Mouse (Mus musculus) midbrain, postnatal 0 days (tissue): ENCODE measurements around the gene Adgre4. TPM values are rescaled to one million over a fixed set of nuclear protein-coding genes. Genes with fewer than 3 reads are reported as not detected.

Experiments used
- ATAC-seq: fragments of 200-750 bp; cut with Nextera tagmentation; 2 replicates; pipeline ENCODE4 v1.8.0; 2017; ENCODE audit warnings: moderate number of reproducible peaks, mild to moderate bottlenecking, moderate TSS enrichment, moderate library complexity; ENCODE audit not compliant: low FRiP score
- DNase-seq: peaks from one replicate; pipeline ENCODE4 v3.0.0-alpha.2; 2015; ENCODE audit warnings: low spot score
- H3K27ac ChIP-seq: fragments of 300-500 bp; sonication (generic); 2 replicates; pipeline ENCODE4 v1.5.1; 2014; ENCODE audit warnings: low read depth, mild to moderate bottlenecking, low read length, mixed read lengths
- H3K27me3 ChIP-seq: fragments of 300-500 bp; sonication (generic); 2 replicates; pipeline ENCODE4 v1.6.1; 2014; ENCODE audit warnings: low read length, control low read depth, mixed read lengths; ENCODE audit not compliant: insufficient read depth
- H3K36me3 ChIP-seq: fragments of 300-500 bp; sonication (generic); 2 replicates; pipeline ENCODE4 v1.6.1; 2014; ENCODE audit warnings: low read length, control low read depth, mixed read lengths; ENCODE audit not compliant: insufficient read depth
- H3K4me1 ChIP-seq: fragments of 300-500 bp; sonication (generic); 2 replicates; pipeline ENCODE4 v1.6.1; 2014; ENCODE audit warnings: mild to moderate bottlenecking, control low read depth, antibody characterized with exemption, low read length, mixed read lengths; ENCODE audit not compliant: insufficient read depth
- H3K4me2 ChIP-seq: fragments of 300-500 bp; sonication (generic); 2 replicates; pipeline ENCODE4 v1.6.1; 2014; ENCODE audit warnings: low read depth, mild to moderate bottlenecking, low read length, mixed read lengths; ENCODE audit not compliant: poor library complexity, severe bottlenecking
- H3K4me3 ChIP-seq: fragments of 300-500 bp; sonication (generic); 2 replicates; pipeline ENCODE4 v1.5.1; 2014; ENCODE audit warnings: low read depth, mild to moderate bottlenecking, low read length, moderate library complexity
- H3K9ac ChIP-seq: fragments of 300-500 bp; sonication (generic); replicated peaks from 2 replicates; pipeline ENCODE4 v1.6.1; 2014; ENCODE audit warnings: mild to moderate bottlenecking, low read length, moderate library complexity, mixed read lengths; ENCODE audit not compliant: poor library complexity, severe bottlenecking
- H3K9me3 ChIP-seq: fragments of 300-500 bp; sonication (generic); 2 replicates; pipeline ENCODE4 v1.6.1; 2016; ENCODE audit warnings: low read length, control low read depth
- CTCF ChIP-seq: IDR thresholded peaks from 2 replicates; pipeline ENCODE4 v1.5.1; 2016; ENCODE audit warnings: antibody characterized with exemption, mild to moderate bottlenecking
- WGBS: fragments of 180-500 bp; shearing (Covaris S2); extraction: QIAGEN DNeasy Blood & Tissue Kit; methylation state at CpG from one replicate; pipeline ENCODE4 v1.1.7; 2014; 5-methylcytosine and 5-hydroxymethylcytosine counted together
- polyA plus RNA-seq: library from polyadenylated mRNA; unstranded; fragments of >200 nt; fragmentation: Nextera tagmentation; extraction: Ambion mirVana; gene quantifications from 2 replicates; pipeline ENCODE4 v1.2.1, GENCODE M21; 2015
- total RNA-seq: library from RNA; depleted of rRNA; stranded (reverse); fragments of >200 nt; gene quantifications from 2 replicates; pipeline ENCODE4 v1.2.3, GENCODE M21; 2014; rRNA removed

Gene Adgre4
- total and polyA plus RNA-seq, 2 experiments from 2014 or later: 0.10 to 0.11 TPM

DNA sequence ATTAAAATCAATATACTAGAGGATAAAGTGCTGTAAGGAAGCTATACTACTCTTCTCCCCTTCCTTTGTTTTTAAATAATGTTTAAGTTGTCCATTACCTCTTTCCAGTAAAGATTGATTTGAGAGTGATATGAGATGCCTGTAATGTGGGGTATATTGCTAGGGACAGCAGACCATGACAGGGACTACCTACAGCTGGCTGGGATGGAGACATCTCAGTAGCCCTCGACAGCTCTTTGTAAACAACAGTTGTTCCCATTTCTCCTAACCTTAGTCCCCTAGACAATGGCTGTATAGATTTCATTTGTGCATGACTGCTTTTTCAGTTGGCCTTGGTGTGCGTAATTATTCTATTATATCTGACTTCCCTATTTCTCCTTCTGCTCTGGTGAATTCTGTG lies 153.3 kb downstream of the Adgre4 start:
- Histone ChIP-seq H3K27me3 (no peaks in the 10 kb centered on the region), H3K9me3 (peaks cover 4% of the 10 kb centered on the region), H3K27ac (no peak overlapping the region), H3K4me2 (no peak overlapping the region), H3K4me1 (no peaks in the 10 kb centered on the region), H3K36me3 (no peaks in the 10 kb centered on the region), H3K9ac (no peak overlapping the region), H3K4me3 (no peak overlapping the region)
- WGBS: 61% methylated on average over 2 of the region's 2 CpGs
- DNase-seq: no peak
- no peak for TF ChIP-seq CTCF
- no peak for ATAC-seq

Other genes with a start within 250 kb of the Adgre4 start
- not detected in 2 replicates for gene Vmn2r118, start 124.8 kb upstream of the Adgre4 start, total RNA-seq
- not detected in 2 replicates for gene Vmn2r118, start 124.8 kb upstream of the Adgre4 start, polyA plus RNA-seq
- 9.5 and 14.4 TPM in 2 replicates for gene Pot1b, start 37.4 kb upstream of the Adgre4 start, total RNA-seq
- gene Pot1b, start 37.4 kb upstream of the Adgre4 start, polyA plus RNA-seq: 1.4 and 1.5 TPM in 2 replicates
- 4.3 and 10.4 TPM in 2 replicates for gene Zfp119a, start 128.9 kb downstream of the Adgre4 start, total RNA-seq
- gene Zfp119a, start 128.9 kb downstream of the Adgre4 start, polyA plus RNA-seq: 5.6 and 7.2 TPM in 2 replicates
- 7.0 and 9.6 TPM in 2 replicates for gene Zfp959, start 142.1 kb downstream of the Adgre4 start, total RNA-seq
- 7.2 and 9.1 TPM in 2 replicates for gene Zfp959, start 142.1 kb downstream of the Adgre4 start, polyA plus RNA-seq
- gene Zfp119b, start 199.5 kb downstream of the Adgre4 start, total RNA-seq: 2.8 and 3.5 TPM in 2 replicates
- gene Zfp119b, start 199.5 kb downstream of the Adgre4 start, polyA plus RNA-seq: 5.7 and 6.6 TPM in 2 replicates
- 2.5 and 3.0 TPM in 2 replicates for gene Ebi3, start 202.7 kb downstream of the Adgre4 start, total RNA-seq
- 7.4 and 8.2 TPM in 2 replicates for gene Ebi3, start 202.7 kb downstream of the Adgre4 start, polyA plus RNA-seq
- gene Yju2, start 209.1 kb downstream of the Adgre4 start, total RNA-seq: 9.8 and 10.1 TPM in 2 replicates
- 14.6 and 16.1 TPM in 2 replicates for gene Yju2, start 209.1 kb downstream of the Adgre4 start, polyA plus RNA-seq
- gene Shd, start 220.5 kb downstream of the Adgre4 start, total RNA-seq: 227 and 253 TPM in 2 replicates
- gene Shd, start 220.5 kb downstream of the Adgre4 start, polyA plus RNA-seq: 172 and 188 TPM in 2 replicates
- 122 and 129 TPM in 2 replicates for gene Fsd1, start 236.5 kb downstream of the Adgre4 start, total RNA-seq
- 188 and 225 TPM in 2 replicates for gene Fsd1, start 236.5 kb downstream of the Adgre4 start, polyA plus RNA-seq